Mouse (Mus musculus): Measurements from ENCODE around the gene Top2a. TPM values are rescaled to one million over a fixed set of nuclear protein-coding genes. Genes with fewer than 3 reads are reported as not detected.

Gene Top2a
- polyA plus RNA-seq, 1 experiment from 2014 or later: 238 TPM

DNA sequence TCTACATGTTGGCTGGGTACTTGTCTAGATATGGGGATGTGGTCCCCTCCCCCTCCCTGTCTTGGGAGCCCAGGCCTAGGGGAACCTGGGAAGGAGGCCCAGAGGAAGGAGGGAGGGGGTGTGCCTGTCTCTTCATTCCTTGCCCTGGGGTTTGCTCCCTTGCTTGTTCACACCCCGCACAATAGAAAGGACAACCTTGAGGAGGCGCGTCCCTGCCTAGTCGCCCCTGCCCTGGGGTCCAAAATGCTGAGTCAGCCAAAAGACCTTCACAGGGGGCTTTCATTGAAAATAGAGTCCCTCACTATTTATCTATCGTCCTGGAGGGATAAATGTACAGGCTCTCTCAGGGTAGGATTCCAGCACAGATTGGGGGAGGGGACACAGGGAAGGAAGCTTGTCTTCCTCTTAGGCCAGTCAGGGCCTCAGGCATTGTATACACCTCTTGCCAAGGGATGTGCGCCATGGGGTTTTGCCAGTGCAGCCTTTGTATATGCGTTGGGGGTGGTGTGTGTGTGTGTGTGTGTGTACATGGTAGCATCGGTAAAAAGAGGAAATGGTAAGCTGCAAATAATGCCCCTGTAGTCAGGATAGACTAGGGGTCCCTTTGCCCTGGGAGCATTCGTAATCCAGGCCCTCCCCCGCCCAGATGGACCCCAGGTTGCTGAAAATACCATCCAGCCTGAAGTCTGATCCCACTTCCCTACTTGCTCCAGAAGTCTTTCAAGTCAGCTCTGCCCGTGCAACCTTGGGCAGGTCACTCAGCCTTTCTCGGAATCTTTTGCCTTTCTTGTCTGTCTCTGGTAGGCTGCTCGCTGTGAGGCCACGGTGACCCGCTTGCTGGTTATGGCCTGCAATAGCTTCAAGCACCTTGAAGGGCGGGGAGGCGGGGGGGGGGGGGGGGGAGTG is 68.9 kb downstream of the Top2a start:
- H3K36me3 ChIP-seq: peaks cover 44% of the 10 kb centered on the region
- peak overlapping the region; percentile 41 for H3K4me3 ChIP-seq
- 13% methylated on average over 17 of the region's 17 CpGs for WGBS
- H3K4me1 ChIP-seq: peaks cover 78% of the 10 kb centered on the region
- no peaks in the 10 kb centered on the region for H3K9me3 ChIP-seq
- no peak for DNase-seq (ENCODE audit: low spot score)
- no peaks in the 10 kb centered on the region for H3K27me3 ChIP-seq (ENCODE audit: insufficient read depth, poor library complexity, severe bottlenecking)
- H3K27ac ChIP-seq: peak overlapping the region; percentile 71

DNA sequence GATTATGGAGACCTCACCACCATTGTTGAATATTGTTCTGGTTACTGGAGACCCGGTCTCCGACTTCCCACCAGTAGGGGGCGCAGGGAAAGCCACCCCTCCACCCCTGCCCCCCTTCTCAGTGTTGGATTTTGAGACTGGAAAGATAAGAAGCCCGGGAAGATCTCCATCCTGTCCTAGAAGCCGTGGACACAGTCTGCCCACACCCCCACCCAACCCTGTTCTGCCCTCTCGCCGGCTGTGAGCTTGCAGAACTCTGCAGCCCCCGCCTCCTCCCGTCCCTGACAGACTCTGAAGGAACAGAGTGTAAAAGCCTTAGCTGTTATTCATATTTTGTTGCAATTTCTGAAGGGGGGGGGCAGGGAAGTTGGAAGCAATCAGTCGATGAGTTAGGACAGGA is 69.6 kb downstream of the Top2a start:
- peaks cover 49% of the 10 kb centered on the region for H3K36me3 ChIP-seq
- no peaks in the 10 kb centered on the region for H3K27me3 ChIP-seq (ENCODE audit: insufficient read depth, poor library complexity, severe bottlenecking)
- peak; percentile 85 for DNase-seq (ENCODE audit: low spot score)
- 3% methylated on average over 10 of the region's 10 CpGs for WGBS
- peaks cover 78% of the 10 kb centered on the region for H3K4me1 ChIP-seq
- peak overlapping the region; percentile 71 for H3K27ac ChIP-seq
- H3K9me3 ChIP-seq: no peaks in the 10 kb centered on the region
- peak overlapping the region; percentile 41 for H3K4me3 ChIP-seq

DNA sequence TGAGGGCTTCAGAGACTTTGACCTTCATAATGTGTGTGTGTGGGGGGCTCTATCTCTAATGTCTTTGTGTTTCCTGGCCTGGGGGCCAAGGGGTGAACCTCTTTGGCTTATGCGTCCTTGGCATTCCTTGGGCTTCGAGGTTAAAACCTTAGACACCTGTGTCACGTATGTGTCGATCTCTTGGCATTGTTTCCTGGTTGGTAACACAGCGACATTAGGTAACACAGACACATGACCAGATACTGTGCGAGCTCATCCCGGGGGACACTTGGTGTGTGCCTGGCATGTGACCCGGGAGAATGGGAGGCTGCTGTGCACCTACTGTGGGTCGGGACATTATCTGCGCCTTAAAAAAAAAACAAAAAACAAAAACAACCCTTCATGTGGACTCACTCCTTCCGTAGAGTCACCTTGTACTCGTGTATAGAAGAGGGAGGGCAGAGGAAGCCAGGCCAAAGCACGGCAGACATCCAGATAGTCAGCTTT is 70.1 kb downstream of the Top2a start:
- Histone ChIP-seq H3K9me3 (no peaks in the 10 kb centered on the region), H3K27me3 (ENCODE audit: insufficient read depth, poor library complexity, severe bottlenecking) (no peaks in the 10 kb centered on the region), H3K4me3 (peak overlapping the region; percentile 41), H3K27ac (peak overlapping the region; percentile 71), H3K4me1 (peaks cover 78% of the 10 kb centered on the region), H3K36me3 (peaks cover 53% of the 10 kb centered on the region)
- WGBS: 24% methylated on average over 13 of the region's 13 CpGs
- no peak for DNase-seq (ENCODE audit: low spot score)

DNA sequence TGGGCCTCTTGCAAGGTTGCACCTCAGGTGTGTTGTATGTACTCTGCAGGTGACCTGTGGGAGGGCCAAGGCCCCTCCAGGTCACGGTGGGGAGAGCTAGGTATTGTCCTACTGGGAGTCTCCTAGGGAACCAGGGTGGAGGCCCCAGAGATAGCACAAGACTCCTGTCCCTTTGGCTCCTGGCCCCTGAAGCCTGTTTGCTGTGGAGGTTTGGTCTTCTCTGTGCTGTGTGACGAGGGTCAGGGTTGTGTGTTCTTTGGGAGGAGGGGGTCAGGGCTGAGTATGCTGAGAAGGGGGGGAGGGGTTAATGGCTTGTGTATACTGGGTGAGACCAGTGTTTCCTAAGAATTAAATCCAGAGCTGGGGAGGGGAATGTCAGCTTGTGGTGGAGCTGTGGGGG is 70.6 kb downstream of the Top2a start:
- 8% methylated on average over 2 of the region's 2 CpGs for WGBS
- Histone ChIP-seq H3K9me3 (no peaks in the 10 kb centered on the region), H3K27me3 (ENCODE audit: insufficient read depth, poor library complexity, severe bottlenecking) (no peaks in the 10 kb centered on the region), H3K27ac (peak overlapping the region; percentile 71), H3K4me3 (no peak overlapping the region), H3K36me3 (peaks cover 53% of the 10 kb centered on the region), H3K4me1 (peaks cover 79% of the 10 kb centered on the region)
- no peak for DNase-seq (ENCODE audit: low spot score)

DNA sequence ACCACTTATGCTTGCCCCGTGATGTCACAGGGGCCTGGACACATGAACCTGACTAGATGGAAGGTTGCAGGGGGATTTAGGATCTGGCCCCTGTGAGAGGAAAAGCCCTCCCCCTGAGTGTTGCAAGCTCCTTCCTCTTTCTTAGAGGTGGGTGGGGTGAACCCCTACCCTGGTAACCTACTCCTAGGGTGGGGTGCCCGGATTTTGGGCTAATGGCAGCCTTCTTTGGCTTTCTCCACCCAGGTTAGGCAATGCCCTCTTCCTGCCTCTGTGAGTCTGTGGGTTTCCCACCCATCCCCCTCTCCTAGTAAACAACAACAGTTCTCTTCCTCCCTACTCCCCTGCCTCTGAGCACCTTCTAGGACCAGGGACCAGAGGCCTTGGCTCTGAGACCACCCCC is 71.3 kb downstream of the Top2a start:
- H3K4me1 ChIP-seq: peaks cover 86% of the 10 kb centered on the region
- DNase-seq (ENCODE audit: low spot score): no peak
- H3K36me3 ChIP-seq: peaks cover 48% of the 10 kb centered on the region
- 57% methylated on average over 2 of the region's 2 CpGs for WGBS
- H3K27me3 ChIP-seq (ENCODE audit: insufficient read depth, poor library complexity, severe bottlenecking): no peaks in the 10 kb centered on the region
- peak overlapping the region; percentile 71 for H3K27ac ChIP-seq
- H3K9me3 ChIP-seq: no peaks in the 10 kb centered on the region
- H3K4me3 ChIP-seq: no peak overlapping the region

- Histone ChIP-seq H3K36me3 (peaks cover 41% of the 10 kb centered on the region), H3K4me3 (no peak overlapping the region), H3K9me3 (no peaks in the 10 kb centered on the region), H3K4me1 (peaks cover 92% of the 10 kb centered on the region), H3K27ac (no peak overlapping the region), H3K27me3 (ENCODE audit: insufficient read depth, poor library complexity, severe bottlenecking) (no peaks in the 10 kb centered on the region)
- WGBS: 86% methylated on average over 1 of the region's 1 CpGs
- no peak for DNase-seq (ENCODE audit: low spot score)
Measured at GRCm38 (mm10) chr11:98952111-98952510, 71.9 kb downstream of the Top2a start.

DNA sequence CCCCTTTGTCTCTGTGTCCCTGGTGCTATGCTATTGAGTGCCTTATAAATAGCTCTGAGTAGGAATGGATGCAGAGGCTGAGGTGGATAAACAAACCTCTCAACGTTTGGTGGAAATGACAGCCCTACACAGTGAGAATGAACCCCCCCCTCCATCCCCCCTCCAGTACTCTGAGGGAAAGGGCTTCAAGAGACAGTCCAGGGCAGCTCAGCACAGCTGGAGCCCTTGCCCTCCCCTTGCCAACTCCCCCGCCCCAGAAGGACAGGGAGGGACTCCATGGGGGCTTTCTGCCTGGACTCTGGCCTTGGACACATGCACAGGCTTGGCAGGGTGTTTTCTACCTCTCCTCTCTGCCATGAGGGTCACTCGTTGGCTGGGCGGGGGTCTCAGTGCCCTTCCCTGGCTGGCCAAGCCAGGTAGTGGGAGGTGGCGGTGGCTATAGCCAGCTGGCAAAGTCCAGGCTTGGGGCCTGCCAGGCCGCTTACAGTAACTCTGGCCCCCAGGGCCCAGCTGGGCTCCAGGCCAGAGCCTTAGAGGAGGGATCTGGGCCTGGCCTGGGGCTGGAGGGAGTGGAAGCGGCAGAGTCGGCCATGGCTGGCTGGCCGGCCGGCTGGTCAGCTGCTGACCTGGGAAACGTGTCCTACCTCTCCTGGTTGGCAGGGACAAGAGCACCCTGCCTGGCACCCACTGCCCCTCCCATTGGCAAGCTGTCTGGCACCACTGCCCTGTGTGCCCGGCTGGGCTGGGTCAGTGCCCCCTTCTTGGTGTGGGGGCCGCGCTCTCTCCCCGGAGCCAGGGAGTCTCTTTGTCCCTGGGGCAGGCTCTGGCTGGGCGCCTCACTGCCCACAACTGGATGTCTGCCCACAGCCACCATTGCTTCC is 72.7 kb downstream of the Top2a start:
- DNase-seq (ENCODE audit: low spot score): no peak
- Histone ChIP-seq H3K4me1 (peaks cover 91% of the 10 kb centered on the region), H3K27me3 (ENCODE audit: insufficient read depth, poor library complexity, severe bottlenecking) (no peaks in the 10 kb centered on the region)

DNA sequence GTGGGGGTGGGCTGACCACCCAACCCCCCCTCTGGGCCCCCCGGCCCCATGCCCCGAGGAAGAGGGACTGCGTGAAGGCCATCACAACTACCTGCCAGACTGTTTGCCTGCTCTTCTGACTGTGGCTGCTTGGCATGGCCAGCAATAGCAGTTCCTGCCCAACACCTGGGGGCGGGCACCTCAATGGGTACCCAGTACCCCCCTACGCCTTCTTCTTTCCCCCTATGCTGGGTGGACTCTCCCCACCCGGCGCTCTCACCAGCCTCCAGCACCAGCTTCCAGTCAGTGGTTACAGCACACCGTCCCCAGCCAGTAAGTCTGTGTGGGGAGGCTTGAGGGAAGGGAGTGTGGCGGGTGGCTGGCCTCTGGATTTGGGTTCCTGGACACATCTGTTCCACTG is 73.5 kb downstream of the Top2a start:
- peaks cover 34% of the 10 kb centered on the region for H3K36me3 ChIP-seq
- no peak overlapping the region for H3K4me3 ChIP-seq
- no peaks in the 10 kb centered on the region for H3K9me3 ChIP-seq
- peak overlapping the region; percentile 67 for H3K27ac ChIP-seq
- H3K27me3 ChIP-seq (ENCODE audit: insufficient read depth, poor library complexity, severe bottlenecking): no peaks in the 10 kb centered on the region
- peaks cover 91% of the 10 kb centered on the region for H3K4me1 ChIP-seq
- no peak for DNase-seq (ENCODE audit: low spot score)
- 89% methylated on average over 9 of the region's 9 CpGs for WGBS

More for the DNA sequence above, 72.7 kb downstream of the Top2a start:
- 72% methylated on average over 16 of the region's 16 CpGs for WGBS
- Histone ChIP-seq H3K27ac (peak overlapping the region; percentile 67), H3K4me3 (no peak overlapping the region; the same call in 1 of the 2 replicates), H3K9me3 (no peaks in the 10 kb centered on the region), H3K36me3 (peaks cover 34% of the 10 kb centered on the region)

DNA sequence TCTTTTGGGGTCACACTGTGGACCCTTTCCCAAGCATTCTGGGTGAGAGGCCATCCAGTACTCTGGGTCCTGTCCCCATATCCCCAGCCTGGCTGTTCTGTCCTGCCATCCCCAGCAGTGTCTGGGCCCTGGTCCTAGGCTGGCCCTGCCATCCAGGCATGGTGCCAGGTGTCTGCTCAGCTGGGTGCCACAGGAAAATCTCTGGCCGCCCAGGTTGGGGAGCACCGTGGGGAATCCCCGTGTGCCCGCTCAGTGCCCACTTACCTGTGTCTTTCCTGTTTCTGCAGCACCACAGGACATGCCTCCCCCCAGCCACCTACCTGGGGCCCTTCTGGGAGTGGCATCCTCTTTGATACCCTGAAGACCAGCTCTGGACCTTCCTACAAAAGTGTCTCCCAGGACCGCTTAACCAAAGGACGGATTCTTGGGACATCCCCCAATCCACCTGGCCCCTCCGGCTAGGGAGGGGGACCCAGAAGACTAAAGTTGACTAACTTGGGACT is 74.0 kb downstream of the Top2a start:
- no peak for DNase-seq (ENCODE audit: low spot score)
- Histone ChIP-seq H3K27ac (peak overlapping the region; percentile 67), H3K36me3 (peaks cover 34% of the 10 kb centered on the region), H3K27me3 (ENCODE audit: insufficient read depth, poor library complexity, severe bottlenecking) (no peaks in the 10 kb centered on the region), H3K9me3 (no peaks in the 10 kb centered on the region), H3K4me1 (peaks cover 91% of the 10 kb centered on the region), H3K4me3 (no peak overlapping the region)
- WGBS: 80% methylated on average over 7 of the region's 7 CpGs

GRCm38 (mm10) chr11:98949242-98949957 is 74.6 kb downstream of the Top2a start:
- Histone ChIP-seq H3K27ac (peak overlapping the region; percentile 67), H3K4me1 (peaks cover 91% of the 10 kb centered on the region), H3K9me3 (no peaks in the 10 kb centered on the region), H3K4me3 (no peak overlapping the region), H3K36me3 (peaks cover 34% of the 10 kb centered on the region), H3K27me3 (ENCODE audit: insufficient read depth, poor library complexity, severe bottlenecking) (no peaks in the 10 kb centered on the region)
- no peak for DNase-seq (ENCODE audit: low spot score)
- 70% methylated on average over 12 of the region's 12 CpGs for WGBS

DNA sequence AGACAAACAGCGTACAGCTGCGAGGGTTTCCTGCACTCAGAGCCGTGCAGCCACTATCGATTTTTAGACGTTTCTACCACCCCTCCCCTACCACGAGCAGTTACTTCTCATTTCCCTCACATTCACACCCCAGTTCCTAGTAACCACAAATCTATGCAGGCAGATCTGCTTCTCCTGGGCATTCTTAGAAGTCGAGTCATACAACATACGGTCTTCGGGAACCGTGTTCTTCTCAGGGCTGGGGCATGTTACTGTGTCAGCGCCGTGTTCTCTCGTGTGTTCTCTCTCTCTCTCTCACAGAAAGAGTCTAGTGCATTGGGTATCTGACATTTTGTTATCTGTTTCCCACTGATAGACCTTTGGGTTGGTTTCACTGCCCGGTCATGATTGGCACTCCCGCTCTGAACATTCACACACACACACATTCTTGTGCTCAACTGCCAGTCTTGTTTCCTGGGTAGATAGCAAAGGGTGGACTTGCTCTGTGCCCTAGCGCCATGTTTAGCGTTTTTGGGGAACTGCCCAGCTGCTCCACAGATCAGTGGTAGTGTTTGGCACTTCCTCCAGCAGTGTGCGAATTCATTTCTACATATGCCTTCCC is 75.9 kb downstream of the Top2a start:
- H3K27ac ChIP-seq: peak overlapping the region; percentile 36; the same call in 1 of the 2 replicates
- no peak for DNase-seq (ENCODE audit: low spot score)
- no peaks in the 10 kb centered on the region for H3K9me3 ChIP-seq
- peaks cover 91% of the 10 kb centered on the region for H3K4me1 ChIP-seq
- H3K36me3 ChIP-seq: peaks cover 34% of the 10 kb centered on the region
- WGBS: 62% methylated on average over 18 of the region's 18 CpGs
- H3K27me3 ChIP-seq (ENCODE audit: insufficient read depth, poor library complexity, severe bottlenecking): no peaks in the 10 kb centered on the region
- no peak overlapping the region for H3K4me3 ChIP-seq

DNA sequence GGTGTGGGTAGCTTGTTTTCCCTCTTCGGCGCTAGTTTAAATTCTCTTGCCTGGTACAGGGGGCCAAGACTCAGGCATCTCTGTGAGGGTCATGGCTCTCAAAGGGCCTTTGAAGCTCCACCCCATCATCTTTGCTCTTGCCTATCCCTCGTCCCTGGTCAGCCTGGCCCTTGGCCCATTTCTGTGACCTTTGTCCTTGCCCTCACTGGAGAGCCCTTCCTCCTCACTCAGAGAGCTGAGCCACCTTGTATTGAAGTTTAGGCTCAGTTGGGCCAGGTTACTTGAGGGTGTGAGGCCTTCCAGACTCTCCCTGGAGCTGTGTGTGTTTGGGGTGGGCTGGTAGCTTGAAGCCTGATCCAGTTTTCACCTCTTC is 78.4 kb downstream of the Top2a start:
- no peaks in the 10 kb centered on the region for H3K27me3 ChIP-seq (ENCODE audit: insufficient read depth, poor library complexity, severe bottlenecking)
- H3K4me3 ChIP-seq: peak overlapping the region; percentile 24; the same call in 1 of the 2 replicates
- H3K4me1 ChIP-seq: peaks cover 96% of the 10 kb centered on the region
- peak overlapping the region; percentile 97 for H3K27ac ChIP-seq
- no peak for DNase-seq (ENCODE audit: low spot score)
- no peaks in the 10 kb centered on the region for H3K9me3 ChIP-seq
- peaks cover 16% of the 10 kb centered on the region for H3K36me3 ChIP-seq
- 46% methylated on average over 3 of the region's 3 CpGs for WGBS
